Mouse (Mus musculus) embryo, embryonic 10.5 days (tissue): ENCODE results near the gene Ptgir.
A peak's percentile ranks its signal among the peaks of the same experiment; 100 is the strongest.

Experiments
- DNase-seq: peaks from one replicate; pipeline ENCODE4 v3.0.0-alpha.2; 2015; ENCODE audit warnings: low spot score

The Ptgir gene

GRCm38 (mm10) chr7:16906281-16906680 lies at the start of gene Ptgir:
TSS of gene Ptgir (plus strand) at chr7:16906490.
- no peak for DNase-seq

GRCm38 (mm10) chr7:16858336-16858735 lies 48.0 kb upstream of the Ptgir start:
- peak; percentile 44 for DNase-seq

GRCm38 (mm10) chr7:16859902-16860651 lies 46.2 kb upstream of the Ptgir start:
- peak; percentile 84 for DNase-seq

GRCm38 (mm10) chr7:16867488-16867887 lies 38.8 kb upstream of the Ptgir start:
- no peak for DNase-seq

GRCm38 (mm10) chr7:16869497-16869896 lies 36.8 kb upstream of the Ptgir start:
- peak; percentile 86 for DNase-seq

GRCm38 (mm10) chr7:16871600-16871999 lies 34.7 kb upstream of the Ptgir start:
- DNase-seq = no peak

GRCm38 (mm10) chr7:16872478-16872877 lies 33.8 kb upstream of the Ptgir start:
- DNase-seq = no peak

GRCm38 (mm10) chr7:16873392-16873791 lies 32.9 kb upstream of the Ptgir start:
- no peak for DNase-seq

- DNase-seq = peak; percentile 89
Measured at GRCm38 (mm10) chr7:16874190-16874589, 32.1 kb upstream of the Ptgir start.

- peak; percentile 100 for DNase-seq
Measured at GRCm38 (mm10) chr7:16874756-16875309, 31.5 kb upstream of the Ptgir start.

- DNase-seq = no peak
Measured at GRCm38 (mm10) chr7:16875310-16875325, 31.2 kb upstream of the Ptgir start, which contains the start of gene Dact3. TSS of gene Dact3 (plus strand) at chr7:16875317.

GRCm38 (mm10) chr7:16875326-16875725 lies 31.0 kb upstream of the Ptgir start:
- no peak for DNase-seq

- DNase-seq = no peak
Measured at GRCm38 (mm10) chr7:16876006-16876405, 30.3 kb upstream of the Ptgir start.

GRCm38 (mm10) chr7:16876608-16877007 lies 29.7 kb upstream of the Ptgir start:
- DNase-seq = peak; percentile 94

GRCm38 (mm10) chr7:16877717-16878116 lies 28.6 kb upstream of the Ptgir start:
- no peak for DNase-seq

- DNase-seq = peak; percentile 95
Measured at GRCm38 (mm10) chr7:16879796-16880547, 26.3 kb upstream of the Ptgir start.

GRCm38 (mm10) chr7:16880615-16881014 lies 25.7 kb upstream of the Ptgir start:
- DNase-seq = no peak

- no peak for DNase-seq
Measured at GRCm38 (mm10) chr7:16883162-16883561, 23.1 kb upstream of the Ptgir start.

GRCm38 (mm10) chr7:16884334-16884733 lies 22.0 kb upstream of the Ptgir start:
- no peak for DNase-seq

- no peak for DNase-seq
Measured at GRCm38 (mm10) chr7:16885271-16885776, 21.0 kb upstream of the Ptgir start.

GRCm38 (mm10) chr7:16885905-16886304 lies 20.4 kb upstream of the Ptgir start:
- DNase-seq = no peak

GRCm38 (mm10) chr7:16890536-16890935 lies 15.8 kb upstream of the Ptgir start:
- DNase-seq = peak; percentile 41

- DNase-seq = peak; percentile 90
Measured at GRCm38 (mm10) chr7:16890944-16891343, 15.3 kb upstream of the Ptgir start.
